Mouse (Mus musculus) CH12.LX (cell line): ENCODE data around the gene Alkbh6. TPM values are rescaled to one million over a fixed set of nuclear protein-coding genes. Genes with fewer than 3 reads are reported as not detected.

ENCODE experiments used
- DNase-seq: peaks from one replicate; pipeline ENCODE4 v3.0.0-alpha.2; 2013; ENCODE audit errors: extremely low read depth
- H3K27ac ChIP-seq: 2 replicates; pipeline ENCODE4 v1.5.1; 2012; ENCODE audit warnings: low read depth, mild to moderate bottlenecking, control low read depth, moderate library complexity; ENCODE audit not compliant: insufficient read depth
- H3K27me3 ChIP-seq: replicated peaks from 2 replicates; pipeline ENCODE3; 2012; ENCODE audit warnings: inconsistent platforms
- H3K36me3 ChIP-seq, 2 experiments: replicated peaks in 1 of 2; 2 replicates each; pipeline versions ENCODE3 to v1.6.1; 2012; ENCODE audit warnings: inconsistent platforms in 1 of 2, low read length in 1 of 2, mild to moderate bottlenecking in 1 of 2, mixed read lengths in 1 of 2, moderate library complexity in 1 of 2; ENCODE audit not compliant: control insufficient read depth in 1 of 2, insufficient read depth in 1 of 2
- H3K4me1 ChIP-seq, 2 experiments: 2 replicates each; pipeline ENCODE4 v1.6.1; 2012; ENCODE audit warnings: inconsistent platforms in 1 of 2, moderate library complexity in 1 of 2; ENCODE audit not compliant: insufficient read depth in 2 of 2, control insufficient read depth in 1 of 2
- H3K4me2 ChIP-seq: 2 replicates; pipeline ENCODE4 v1.6.1; 2012; ENCODE audit warnings: low read depth, mild to moderate bottlenecking, control low read depth; ENCODE audit not compliant: poor library complexity, insufficient read depth, severe bottlenecking
- H3K4me3 ChIP-seq, 3 experiments: fragments of 150-350 bp in 1 of 3; sonication (generic) in 1 of 3; replicated peaks in 1 of 3; 2 replicates each; pipeline versions ENCODE3 to v1.5.1; 2011 to 2012; ENCODE audit warnings: low read depth in 2 of 3, low read length in 2 of 3, mild to moderate bottlenecking in 2 of 3, moderate library complexity in 2 of 3, control low read depth in 1 of 3, improper control_type of control experiment in 1 of 3, inconsistent platforms in 1 of 3, mixed read lengths in 1 of 3; ENCODE audit not compliant: poor library complexity in 1 of 3
- H3K79me2 ChIP-seq: replicated peaks from 2 replicates; pipeline ENCODE4 v1.6.1; 2012; ENCODE audit warnings: mild to moderate bottlenecking, moderate library complexity; ENCODE audit not compliant: control insufficient read depth, poor library complexity, insufficient read depth, severe bottlenecking; ENCODE audit errors: extremely low read depth
- H3K9ac ChIP-seq: 2 replicates; pipeline ENCODE4 v1.6.1; 2012; ENCODE audit warnings: low read depth, mild to moderate bottlenecking, control low read depth, moderate library complexity; ENCODE audit not compliant: insufficient read depth
- H3K9me3 ChIP-seq: replicated peaks from 2 replicates; pipeline ENCODE3; 2012; ENCODE audit warnings: low read length, inconsistent platforms, mixed read lengths
- E2F4 ChIP-seq: IDR thresholded peaks from 2 replicates; pipeline ENCODE4 v1.6.1; 2011; ENCODE audit warnings: low read depth, low read length, improper control_type of control experiment; ENCODE audit not compliant: insufficient replicate concordance
- MXI1 ChIP-seq: IDR thresholded peaks from 2 replicates; pipeline ENCODE4 v1.6.1; 2011; ENCODE audit warnings: mild to moderate bottlenecking, low read depth, low read length, improper control_type of control experiment
- NRF1 ChIP-seq: IDR thresholded peaks from 2 replicates; pipeline ENCODE4 v1.6.1; 2014; ENCODE audit warnings: low read depth, mild to moderate bottlenecking, inconsistent platforms, low read length, improper control_type of control experiment, moderate library complexity
- PAX5 ChIP-seq: IDR thresholded peaks from 2 replicates; pipeline ENCODE4 v1.6.1; 2012; ENCODE audit warnings: low read length, inconsistent platforms, mixed read lengths
- RCOR1 ChIP-seq: conservative IDR thresholded peaks from 2 replicates; pipeline ENCODE4 v1.6.1; 2012; ENCODE audit warnings: low read depth, mild to moderate bottlenecking, inconsistent platforms, low read length, improper control_type of control experiment
- SIN3A ChIP-seq: IDR thresholded peaks from 2 replicates; pipeline ENCODE4 v1.6.1; 2012; ENCODE audit warnings: low read length, improper control_type of control experiment, inconsistent platforms
- ZMIZ1 ChIP-seq: IDR thresholded peaks from 2 replicates; pipeline ENCODE4 v1.6.1; 2012; ENCODE audit warnings: low read depth, mild to moderate bottlenecking, inconsistent platforms, low read length, improper control_type of control experiment
- dilution Hi-C: fragments of 300-500 bp; cut with MboI; formaldehyde crosslinking; loops from 2 replicates; pipeline ENCODE4 v1.14.3; 2020; ENCODE audit warnings: low sequenced_read_pairs; ENCODE audit not compliant: extremely low pct_unique_long_range_greater_than_20kb, extremely low pct_ligation_motif_present
- in situ Hi-C: fragments of 300-500 bp; cut with MboI; formaldehyde crosslinking; loops from 3 replicates; pipeline ENCODE4 v1.14.3; 2019; ENCODE audit warnings: low sequenced_read_pairs, low pct_ligation_motif_present, low pct_unique_long_range_greater_than_20kb, mixed read lengths
- polyA plus RNA-seq: library from polyadenylated mRNA; unstranded; fragments of >175 nt; gene quantifications from 2 replicates; pipeline ENCODE4 v1.2.1, GENCODE M21; 2012; ENCODE audit warnings: low read depth; ENCODE audit not compliant: insufficient read length
- total RNA-seq, 2 experiments: library from RNA; depleted of rRNA; stranded (reverse); fragments of 300-350 nt in 1 of 2; fragments of >200 nt in 1 of 2; gene quantifications; 2 replicates each; pipeline ENCODE4 v1.2.3; 2012 to 2014

Gene Alkbh6
- total and polyA plus RNA-seq, 3 experiments: 25.2 to 35.7 (median 28.8) TPM

GRCm38 (mm10) chr7:30294296-30294695 is 14.2 kb upstream of the Alkbh6 start:
- DNase-seq: no peak
- no peaks in the 10 kb centered on the region for H3K9me3 ChIP-seq
- H3K79me2 ChIP-seq: no peaks in the 10 kb centered on the region
- no peak overlapping the region for H3K4me2 ChIP-seq
- H3K4me1 ChIP-seq: peaks cover 2 to 7% of the 10 kb centered on the region in 2 experiments; a peak in 2 of 4 replicates
- TF ChIP-seq E2F4 (no peak), RCOR1 (no peak), MXI1 (no peak), ZMIZ1 (no peak), PAX5 (no peak)
- no peaks in the 10 kb centered on the region for H3K36me3 ChIP-seq
- no peak overlapping the region for H3K4me3 ChIP-seq
- peaks cover 71% of the 10 kb centered on the region for H3K27me3 ChIP-seq
- dilution Hi-C loops (no loop called here), in situ Hi-C loops (no loop called here)
- H3K9ac ChIP-seq: no peak overlapping the region
- H3K27ac ChIP-seq: no peak overlapping the region

- no peak for TF ChIP-seq ZMIZ1
- H3K36me3 ChIP-seq: no peaks in the 10 kb centered on the region
- no peaks in the 10 kb centered on the region for H3K79me2 ChIP-seq
- peaks cover 2 to 7% of the 10 kb centered on the region in 2 experiments; a peak in 2 of 4 replicates for H3K4me1 ChIP-seq
- H3K4me2 ChIP-seq: no peak overlapping the region
- no peak overlapping the region for H3K4me3 ChIP-seq
- peaks cover 65% of the 10 kb centered on the region for H3K27me3 ChIP-seq
- dilution Hi-C loops: no loop called here
- no peak for DNase-seq
- no peak overlapping the region for H3K27ac ChIP-seq
- H3K9ac ChIP-seq: no peak overlapping the region
- in situ Hi-C loops: no loop called here
- no peaks in the 10 kb centered on the region for H3K9me3 ChIP-seq
These were observed 13.4 kb upstream of the Alkbh6 start for GRCm38 (mm10) chr7:30295103-30295502.

GRCm38 (mm10) chr7:30296816-30297215 is 11.7 kb upstream of the Alkbh6 start:
- H3K27me3 ChIP-seq: peaks cover 60% of the 10 kb centered on the region
- no peaks in the 10 kb centered on the region for H3K79me2 ChIP-seq
- no peaks in the 10 kb centered on the region for H3K36me3 ChIP-seq
- dilution Hi-C loops: no loop called here
- H3K9me3 ChIP-seq: peaks cover 3% of the 10 kb centered on the region
- TF ChIP-seq ZMIZ1 (no peak), PAX5 (no peak), NRF1 (no peak), SIN3A (no peak)
- H3K9ac ChIP-seq: no peak overlapping the region
- no peak overlapping the region for H3K4me3 ChIP-seq
- no peak for DNase-seq
- no peak overlapping the region for H3K4me2 ChIP-seq
- H3K27ac ChIP-seq: no peak overlapping the region
- peaks cover 2 to 7% of the 10 kb centered on the region in 2 experiments; a peak in 2 of 4 replicates for H3K4me1 ChIP-seq
- in situ Hi-C loops: no loop called here
